Mouse (Mus musculus): Measurements from ENCODE around the gene Nmnat3. TPM values are rescaled to one million over a fixed set of nuclear protein-coding genes. Genes with fewer than 3 reads are reported as not detected.

Gene Nmnat3
- polyA plus RNA-seq, 2 experiments: 19.1 to 26.8 TPM

DNA sequence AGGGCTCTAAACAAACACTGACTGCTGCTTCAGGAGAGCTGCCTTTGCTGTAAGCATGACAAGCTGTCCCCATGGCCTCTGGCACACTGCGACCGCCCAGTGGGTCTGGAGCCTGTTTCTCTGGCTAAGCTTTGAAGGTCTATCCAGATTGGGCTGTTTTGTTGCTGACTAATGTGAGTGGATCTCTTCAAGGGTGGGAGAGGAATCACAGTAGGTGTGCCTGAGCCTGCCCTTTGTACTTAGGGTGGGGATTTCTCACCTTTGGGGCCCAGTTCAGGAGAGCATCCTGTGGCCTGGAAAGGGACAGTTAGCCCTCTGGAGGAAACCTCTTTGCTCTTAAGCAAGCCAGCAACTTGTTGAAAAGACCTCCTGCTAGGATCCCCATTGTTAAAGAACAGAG is 145.8 kb downstream of the Nmnat3 start:
- no peak for ATAC-seq (ENCODE audit: insufficient read depth)
- no peak overlapping the region for H3K9ac ChIP-seq (replicated peaks)
- H3K4me1 ChIP-seq (replicated peaks; ENCODE audit: control insufficient read depth in 2 of 2, insufficient read depth in 2 of 2, low read length in 1 of 2): peaks cover 0 to 14% of the 10 kb centered on the region in 2 experiments; a peak in 2 of 4 replicates

DNA sequence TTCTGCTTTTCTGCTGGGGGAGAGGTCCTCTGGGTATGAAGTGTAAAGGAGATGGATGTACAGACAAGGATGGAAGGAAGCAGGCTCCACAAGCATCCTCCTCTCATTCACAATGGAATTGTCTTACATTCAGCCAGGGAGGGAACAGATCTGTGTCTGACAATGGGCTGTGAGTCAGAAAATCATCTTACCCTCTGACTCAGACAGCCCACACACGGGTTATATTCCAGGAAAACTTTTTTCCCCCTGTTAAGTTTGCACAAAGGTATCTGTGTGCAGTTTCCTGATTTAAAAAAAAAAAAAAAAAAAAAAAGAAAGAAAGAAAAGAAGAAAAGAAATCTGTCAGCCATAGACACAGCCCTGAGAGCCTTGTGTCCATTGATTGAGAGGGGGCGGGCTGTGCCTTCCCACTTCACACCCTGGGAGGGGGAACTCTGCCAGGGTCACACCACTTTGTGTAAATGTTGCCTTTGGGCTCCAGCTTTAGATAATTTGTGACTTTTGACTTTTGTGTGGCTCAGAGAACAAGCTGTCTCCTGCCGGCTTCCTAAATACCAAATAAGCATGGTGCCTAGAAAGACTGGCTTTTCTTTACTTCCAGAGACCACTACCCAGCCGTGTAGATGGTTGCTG is 146.8 kb downstream of the Nmnat3 start:
- no peak overlapping the region for H3K9ac ChIP-seq (replicated peaks)
- no peaks in the 10 kb centered on the region for H3K36me3 ChIP-seq (replicated peaks; ENCODE audit: control insufficient read depth, insufficient read depth, low read depth)
- DNase-seq (ENCODE audit: low read depth in 3 of 3, low spot score in 3 of 3) (no peak), ATAC-seq (ENCODE audit: insufficient read depth) (no peak)
- H3K27me3 ChIP-seq (ENCODE audit: control insufficient read depth, insufficient read depth, low read length): no peaks in the 10 kb centered on the region
- peaks cover 0 to 9% of the 10 kb centered on the region in 2 experiments; a peak in 2 of 4 replicates for H3K4me1 ChIP-seq (replicated peaks; ENCODE audit: control insufficient read depth in 2 of 2, insufficient read depth in 2 of 2, low read length in 1 of 2)
- WGBS (ENCODE audit: insufficient replicate concordance): 33% methylated on average over 4 of the region's 4 CpGs
- no peaks in the 10 kb centered on the region for H3K9me3 ChIP-seq (ENCODE audit: control insufficient read depth, low read length)
- no peak overlapping the region for H3K27ac ChIP-seq
- TF ChIP-seq CTCF (IDR thresholded peaks at IDR 0.05; ENCODE audit: low read depth) (no peak), EP300 (IDR thresholded peaks at IDR 0.05; ENCODE audit: low read depth) (no peak)
- H3K4me2 ChIP-seq (ENCODE audit: low read depth): no peak overlapping the region
- H3K4me3 ChIP-seq (ENCODE audit: insufficient read depth in 1 of 2, low read depth in 2 of 2, low read length in 2 of 2): no peak overlapping the region

More for the DNA sequence above, 145.8 kb downstream of the Nmnat3 start:
- Histone ChIP-seq H3K9me3 (ENCODE audit: control insufficient read depth, low read length) (no peaks in the 10 kb centered on the region), H3K36me3 (replicated peaks; ENCODE audit: control insufficient read depth, insufficient read depth, low read depth) (no peaks in the 10 kb centered on the region), H3K27ac (no peak overlapping the region), H3K4me2 (ENCODE audit: low read depth) (no peak overlapping the region), H3K27me3 (ENCODE audit: control insufficient read depth, insufficient read depth, low read length) (no peaks in the 10 kb centered on the region), H3K4me3 (ENCODE audit: insufficient read depth in 1 of 2, low read depth in 2 of 2, low read length in 2 of 2) (no peak overlapping the region)
- WGBS (ENCODE audit: insufficient replicate concordance): 56% methylated on average over 2 of the region's 2 CpGs
- DNase-seq (ENCODE audit: low read depth in 3 of 3, low spot score in 3 of 3): no peak
- TF ChIP-seq CTCF (IDR thresholded peaks at IDR 0.05; ENCODE audit: low read depth) (no peak), EP300 (IDR thresholded peaks at IDR 0.05; ENCODE audit: low read depth) (no peak)

DNA sequence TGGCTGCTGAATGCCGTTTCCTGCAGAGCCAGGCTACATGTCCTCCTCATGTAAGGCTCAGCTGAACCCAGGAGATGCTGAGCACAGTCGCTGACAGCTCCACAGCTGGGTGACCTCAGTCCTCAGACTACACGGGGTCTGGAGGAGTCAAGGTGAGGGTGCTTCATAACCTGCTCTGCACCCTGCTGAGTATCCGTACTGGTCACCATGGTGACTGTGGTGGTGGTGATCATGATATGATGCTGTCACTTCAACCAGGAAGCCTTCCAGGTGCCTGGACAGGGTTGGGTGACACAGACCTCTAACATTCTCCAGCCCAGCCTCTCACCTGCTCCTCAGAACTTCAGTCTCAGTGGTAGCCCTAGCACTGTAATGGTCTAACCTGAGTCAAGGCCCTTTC is 150.6 kb downstream of the Nmnat3 start:
- Histone ChIP-seq H3K27me3 (ENCODE audit: control insufficient read depth, insufficient read depth, low read length) (no peaks in the 10 kb centered on the region), H3K4me2 (ENCODE audit: low read depth) (no peak overlapping the region), H3K27ac (no peak overlapping the region), H3K4me3 (ENCODE audit: insufficient read depth in 1 of 2, low read depth in 2 of 2, low read length in 2 of 2) (no peak overlapping the region), H3K36me3 (replicated peaks; ENCODE audit: control insufficient read depth, insufficient read depth, low read depth) (no peaks in the 10 kb centered on the region), H3K4me1 (replicated peaks; ENCODE audit: control insufficient read depth in 2 of 2, insufficient read depth in 2 of 2, low read length in 1 of 2) (no peaks in the 10 kb centered on the region; a peak in 1 of 4 replicates), H3K9ac (replicated peaks) (no peak overlapping the region), H3K9me3 (ENCODE audit: control insufficient read depth, low read length) (no peaks in the 10 kb centered on the region)
- TF ChIP-seq EP300 (IDR thresholded peaks at IDR 0.05; ENCODE audit: low read depth): no peak
- TF ChIP-seq CTCF (IDR thresholded peaks at IDR 0.05; ENCODE audit: low read depth): no peak
- 55% methylated on average over 4 of the region's 4 CpGs for WGBS (ENCODE audit: insufficient replicate concordance)
- ATAC-seq (ENCODE audit: insufficient read depth): no peak
- DNase-seq (ENCODE audit: low read depth in 3 of 3, low spot score in 3 of 3): no peak

DNA sequence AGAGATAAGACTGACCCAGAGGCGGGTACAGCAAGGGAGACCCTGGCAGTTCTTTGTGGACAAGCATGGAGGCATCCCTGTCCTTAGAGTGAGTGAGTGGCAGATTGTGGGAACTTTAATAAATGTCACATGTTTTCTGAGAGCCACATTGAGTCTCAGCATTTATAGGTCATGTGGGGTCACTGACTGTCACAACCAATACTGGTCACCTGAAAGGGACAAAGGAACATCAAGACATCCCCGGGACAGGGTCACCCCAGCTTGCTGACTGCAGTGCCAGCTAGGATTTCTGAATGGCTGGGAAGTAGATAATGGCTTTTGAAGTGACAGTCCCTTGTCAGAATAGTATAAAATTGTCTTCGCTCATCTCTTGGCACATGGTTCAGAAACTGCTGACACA is 151.9 kb downstream of the Nmnat3 start:
- no peak for TF ChIP-seq CTCF (IDR thresholded peaks at IDR 0.05; ENCODE audit: low read depth)
- no peak for TF ChIP-seq EP300 (IDR thresholded peaks at IDR 0.05; ENCODE audit: low read depth)
- 52% methylated on average over 3 of the region's 3 CpGs for WGBS (ENCODE audit: insufficient replicate concordance)
- H3K27ac ChIP-seq: no peak overlapping the region
- H3K4me3 ChIP-seq (ENCODE audit: insufficient read depth in 1 of 2, low read depth in 2 of 2, low read length in 2 of 2): no peak overlapping the region
- H3K9ac ChIP-seq (replicated peaks): no peak overlapping the region
- no peak overlapping the region for H3K4me2 ChIP-seq (ENCODE audit: low read depth)
- H3K27me3 ChIP-seq (ENCODE audit: control insufficient read depth, insufficient read depth, low read length): no peaks in the 10 kb centered on the region
- no peak for DNase-seq (ENCODE audit: low read depth in 3 of 3, low spot score in 3 of 3)
- ATAC-seq (ENCODE audit: insufficient read depth): no peak
- no peaks in the 10 kb centered on the region; a peak in 1 of 4 replicates for H3K4me1 ChIP-seq (replicated peaks; ENCODE audit: control insufficient read depth in 2 of 2, insufficient read depth in 2 of 2, low read length in 1 of 2)
- no peaks in the 10 kb centered on the region for H3K9me3 ChIP-seq (ENCODE audit: control insufficient read depth, low read length)
- H3K36me3 ChIP-seq (replicated peaks; ENCODE audit: control insufficient read depth, insufficient read depth, low read depth): no peaks in the 10 kb centered on the region

DNA sequence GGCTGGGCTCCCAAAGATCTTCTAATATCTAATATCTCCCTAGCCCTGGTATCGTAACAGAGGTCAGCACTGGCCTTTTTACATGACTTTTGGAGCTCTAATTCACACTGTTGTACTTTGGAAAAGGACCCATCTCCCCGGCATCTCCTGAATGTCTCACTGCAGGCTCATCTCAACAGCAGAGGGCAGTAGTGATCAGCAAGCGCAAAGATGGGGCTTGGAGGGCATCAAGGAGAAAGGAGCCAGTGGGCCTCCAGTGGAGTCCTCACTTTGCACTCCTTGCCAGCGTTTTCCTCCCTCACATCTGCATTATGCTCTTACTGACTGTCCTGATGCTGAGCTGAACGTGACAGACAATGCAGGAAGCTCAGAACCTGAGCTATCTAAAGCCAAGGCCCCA is 155.4 kb downstream of the Nmnat3 start:
- Histone ChIP-seq H3K4me1 (replicated peaks; ENCODE audit: control insufficient read depth in 2 of 2, insufficient read depth in 2 of 2, low read length in 1 of 2) (no peaks in the 10 kb centered on the region; a peak in 1 of 4 replicates), H3K27ac (no peak overlapping the region), H3K4me2 (ENCODE audit: low read depth) (no peak overlapping the region), H3K27me3 (ENCODE audit: control insufficient read depth, insufficient read depth, low read length) (no peaks in the 10 kb centered on the region), H3K9me3 (ENCODE audit: control insufficient read depth, low read length) (no peaks in the 10 kb centered on the region), H3K4me3 (ENCODE audit: insufficient read depth in 1 of 2, low read depth in 2 of 2, low read length in 2 of 2) (no peak overlapping the region), H3K9ac (replicated peaks) (no peak overlapping the region), H3K36me3 (replicated peaks; ENCODE audit: control insufficient read depth, insufficient read depth, low read depth) (no peaks in the 10 kb centered on the region)
- ATAC-seq (ENCODE audit: insufficient read depth): no peak
- WGBS (ENCODE audit: insufficient replicate concordance): 22% methylated on average over 5 of the region's 5 CpGs
- DNase-seq (ENCODE audit: low read depth in 3 of 3, low spot score in 3 of 3): no peak
- TF ChIP-seq CTCF (IDR thresholded peaks at IDR 0.05; ENCODE audit: low read depth): peak; percentile 85
- no peak for TF ChIP-seq EP300 (IDR thresholded peaks at IDR 0.05; ENCODE audit: low read depth)

Data from liver, embryonic 14.5 days (tissue).